In genomic region chr9:34886746-34887145, GRCm38 (mm10) we compare ENCODE assay signal across 18 mouse cellular contexts.
DNase-seq lines count a peak whose midpoint lies in the region; ATAC-seq and TF ChIP-seq lines count a peak whose summit lies in the region.
"Had no signal": no experiment of that assay in that cellular context is flagged by ENCODE, and none has a peak within 500 bp of the region (broad histone marks: within the 10 kb centered on the region; RNA-seq: fewer than 3 reads in every experiment).

No protein-coding gene starts in this region.

- WGBS in hindbrain, embryonic 13.5 days, result 55% methylated on average over 5 of the region's 5 CpGs
- WGBS in hindbrain, embryonic 11.5 days, result 67% methylated on average over 5 of the region's 5 CpGs
- WGBS in midbrain, postnatal 0 days, result 54% methylated on average over 5 of the region's 5 CpGs
- 68% methylated on average over 5 of the region's 5 CpGs for WGBS in midbrain, embryonic 16.5 days
- 27% methylated on average over 5 of the region's 5 CpGs for WGBS in hindbrain, postnatal 0 days

- no peaks in the 10 kb centered on the region for H3K9me3 ChIP-seq in hindbrain, embryonic 13.5 days
- no peaks in the 10 kb centered on the region for H3K9me3 ChIP-seq in hindbrain, embryonic 11.5 days (ENCODE audit: control insufficient read depth, low read length)
- no peaks in the 10 kb centered on the region for H3K9me3 ChIP-seq in midbrain, postnatal 0 days (ENCODE audit: low read length)
- H3K9me3 ChIP-seq in midbrain, embryonic 16.5 days (replicated peaks; ENCODE audit: control insufficient read depth, low read length, poor library complexity, severe bottlenecking), result no peaks in the 10 kb centered on the region
- H3K9me3 ChIP-seq in hindbrain, postnatal 0 days (ENCODE audit: low read length), result no peaks in the 10 kb centered on the region
- H3K9me3 ChIP-seq: embryonic facial prominence, embryonic 15.5 days; kidney, embryonic 15.5 days; midbrain, embryonic 12.5 days; neural tube, embryonic 12.5 days had no signal

- H3K9ac ChIP-seq in hindbrain, embryonic 13.5 days, result no peak overlapping the region
- no peak overlapping the region for H3K9ac ChIP-seq in hindbrain, embryonic 11.5 days (ENCODE audit: low read depth, low read length)
- H3K9ac ChIP-seq in midbrain, postnatal 0 days (replicated peaks; ENCODE audit: low read length, poor library complexity, severe bottlenecking), result no peak overlapping the region
- H3K9ac ChIP-seq in midbrain, embryonic 16.5 days (ENCODE audit: low read depth, low read length), result no peak overlapping the region
- H3K9ac ChIP-seq in hindbrain, postnatal 0 days (replicated peaks; ENCODE audit: low read length), result no peak overlapping the region
- H3K9ac ChIP-seq: embryonic facial prominence, embryonic 15.5 days; kidney, embryonic 15.5 days; liver, embryonic 14.5 days; midbrain, embryonic 12.5 days; neural tube, embryonic 12.5 days had no signal

- DNase-seq in hindbrain, embryonic 11.5 days (ENCODE audit: low spot score), result no peak
- DNase-seq in midbrain, postnatal 0 days (ENCODE audit: low spot score), result peak; percentile 57
- DNase-seq in cerebellum, adult 18-20 months, result peak; percentile 72 to 73
- peak; percentile 70 for DNase-seq in hindbrain, postnatal 0 days (ENCODE audit: low spot score)
- no peak for DNase-seq in ovary, postnatal 36 days (ENCODE audit: low spot score)
- DNase-seq: adrenal gland, postnatal 36 days; gastrocnemius, postnatal 36 days; layer of hippocampus, adult 9-11 months; lung, postnatal 36 days had no signal

- H3K4me2 ChIP-seq in hindbrain, embryonic 13.5 days, result no peak overlapping the region
- H3K4me2 ChIP-seq in hindbrain, embryonic 11.5 days (replicated peaks; ENCODE audit: low read depth, low read length), result no peak overlapping the region
- H3K4me2 ChIP-seq in midbrain, postnatal 0 days (ENCODE audit: low read depth, low read length, poor library complexity, severe bottlenecking), result no peak overlapping the region
- H3K4me2 ChIP-seq in midbrain, embryonic 16.5 days (ENCODE audit: low read length), result no peak overlapping the region
- H3K4me2 ChIP-seq in hindbrain, postnatal 0 days (ENCODE audit: low read depth, low read length), result no peak overlapping the region
- H3K4me2 ChIP-seq: embryonic facial prominence, embryonic 15.5 days; heart, embryonic 11.5 days; kidney, embryonic 15.5 days; midbrain, embryonic 12.5 days; neural tube, embryonic 12.5 days had no signal

- H3K27me3 ChIP-seq in hindbrain, embryonic 13.5 days, result no peaks in the 10 kb centered on the region
- H3K27me3 ChIP-seq in hindbrain, embryonic 11.5 days (ENCODE audit: control insufficient read depth, insufficient read depth, low read length), result no peaks in the 10 kb centered on the region
- no peaks in the 10 kb centered on the region for H3K27me3 ChIP-seq in midbrain, postnatal 0 days (ENCODE audit: insufficient read depth, low read length)
- H3K27me3 ChIP-seq in midbrain, embryonic 16.5 days (ENCODE audit: control insufficient read depth, insufficient read depth, low read depth, low read length), result no peaks in the 10 kb centered on the region
- no peaks in the 10 kb centered on the region for H3K27me3 ChIP-seq in hindbrain, postnatal 0 days (ENCODE audit: insufficient read depth, low read length)
- H3K27me3 ChIP-seq: embryonic facial prominence, embryonic 15.5 days; kidney, embryonic 15.5 days; midbrain, embryonic 12.5 days; neural tube, embryonic 12.5 days had no signal

- TF ChIP-seq CTCF in midbrain, postnatal 0 days (IDR thresholded peaks at IDR 0.05), result no peak
- TF ChIP-seq CTCF in hindbrain, postnatal 0 days (IDR thresholded peaks at IDR 0.05; ENCODE audit: low read depth), result no peak

- H3K36me3 ChIP-seq in hindbrain, embryonic 13.5 days, result no peaks in the 10 kb centered on the region
- no peaks in the 10 kb centered on the region for H3K36me3 ChIP-seq in hindbrain, embryonic 11.5 days (ENCODE audit: control insufficient read depth, insufficient read depth, low read length)
- no peaks in the 10 kb centered on the region for H3K36me3 ChIP-seq in midbrain, postnatal 0 days (ENCODE audit: insufficient read depth, low read length)
- H3K36me3 ChIP-seq in midbrain, embryonic 16.5 days (ENCODE audit: control insufficient read depth, insufficient read depth, low read length), result no peaks in the 10 kb centered on the region
- no peaks in the 10 kb centered on the region for H3K36me3 ChIP-seq in hindbrain, postnatal 0 days (ENCODE audit: insufficient read depth, low read length)
- H3K36me3 ChIP-seq: embryonic facial prominence, embryonic 15.5 days; kidney, embryonic 15.5 days; midbrain, embryonic 12.5 days; neural tube, embryonic 12.5 days had no signal

- no peak for ATAC-seq in hindbrain, embryonic 13.5 days (ENCODE audit: low FRiP score)
- no peak for ATAC-seq in hindbrain, embryonic 11.5 days (ENCODE audit: low FRiP score)
- no peak for ATAC-seq in midbrain, postnatal 0 days (ENCODE audit: low FRiP score)
- ATAC-seq in midbrain, embryonic 16.5 days, result no peak
- ATAC-seq in hindbrain, postnatal 0 days, result no peak
- ATAC-seq: CD4-positive, CD25-positive, alpha-beta regulatory T cell, adult 4 months had no signal

- peak overlapping the region; percentile 30; the same call in 1 of the 2 replicates for H3K27ac ChIP-seq in hindbrain, embryonic 13.5 days
- H3K27ac ChIP-seq in hindbrain, embryonic 11.5 days (ENCODE audit: low read depth, low read length), result no peak overlapping the region
- no peak overlapping the region for H3K27ac ChIP-seq in midbrain, postnatal 0 days (ENCODE audit: low read depth, low read length)
- H3K27ac ChIP-seq in midbrain, embryonic 16.5 days (ENCODE audit: low read length), result no peak overlapping the region
- H3K27ac ChIP-seq in hindbrain, postnatal 0 days, result peak overlapping the region; percentile 42; the same call in 1 of the 2 replicates
- H3K27ac ChIP-seq: embryonic facial prominence, embryonic 15.5 days; kidney, embryonic 15.5 days; liver, embryonic 14.5 days; midbrain, embryonic 12.5 days; neural tube, embryonic 12.5 days had no signal

- no peak overlapping the region for H3K4me3 ChIP-seq in hindbrain, embryonic 13.5 days
- no peak overlapping the region for H3K4me3 ChIP-seq in hindbrain, embryonic 11.5 days (ENCODE audit: low read depth, low read length)
- no peak overlapping the region for H3K4me3 ChIP-seq in midbrain, postnatal 0 days (ENCODE audit: low read depth, low read length)
- no peak overlapping the region for H3K4me3 ChIP-seq in midbrain, embryonic 16.5 days (ENCODE audit: low read depth, low read length)
- H3K4me3 ChIP-seq in hindbrain, postnatal 0 days (ENCODE audit: low read length), result no peak overlapping the region
- H3K4me3 ChIP-seq: embryonic facial prominence, embryonic 15.5 days; kidney, embryonic 15.5 days; midbrain, embryonic 12.5 days; neural tube, embryonic 12.5 days had no signal

- H3K4me1 ChIP-seq in hindbrain, embryonic 13.5 days (replicated peaks), result peaks cover 38% of the 10 kb centered on the region
- peaks cover 7% of the 10 kb centered on the region; the same call in 1 of the 2 replicates for H3K4me1 ChIP-seq in hindbrain, embryonic 11.5 days (replicated peaks; ENCODE audit: control insufficient read depth, insufficient read depth, low read length)
- H3K4me1 ChIP-seq in midbrain, postnatal 0 days (ENCODE audit: insufficient read depth, low read length), result peaks cover 4% of the 10 kb centered on the region; the same call in 1 of the 2 replicates
- H3K4me1 ChIP-seq in midbrain, embryonic 16.5 days (ENCODE audit: control insufficient read depth, insufficient read depth, low read length), result peaks cover 15% of the 10 kb centered on the region
- peaks cover 9% of the 10 kb centered on the region; the same call in 1 of the 2 replicates for H3K4me1 ChIP-seq in hindbrain, postnatal 0 days (ENCODE audit: insufficient read depth, low read length)
- H3K4me1 ChIP-seq: kidney, embryonic 15.5 days had no signal

Comparison
In these comparisons a context has a peak if more than half of its experiments do, and no peak if none do; other contexts are left out.
1. H3K27ac ChIP-seq: peak in hindbrain, embryonic 13.5 days (single experiment) and hindbrain, postnatal 0 days (single experiment); none in hindbrain, embryonic 11.5 days (single experiment), midbrain, postnatal 0 days (single experiment) and midbrain, embryonic 16.5 days (single experiment).
2. DNase-seq: peak in midbrain, postnatal 0 days (single experiment), cerebellum, adult 18-20 months (2 of 2) and hindbrain, postnatal 0 days (single experiment); none in hindbrain, embryonic 11.5 days (single experiment) and ovary, postnatal 36 days (single experiment).